Mouse (Mus musculus): ENCODE data around the gene Eif4enif1.

GRCm38 (mm10) chr11:3293361-3293760 is 91.2 kb downstream of the Eif4enif1 start:
- TF ChIP-seq CTCF (IDR thresholded peaks at IDR 0.05; ENCODE audit: low read depth) (no peak), EP300 (IDR thresholded peaks at IDR 0.05; ENCODE audit: low read depth) (no peak)
